Mouse (Mus musculus): Measurements from ENCODE around the gene Tmem253.

GRCm38 (mm10) chr14:51984247-51985231, 30.9 kb upstream of the Tmem253 start, which contains the start of gene Arhgef40:
- no peak for TF ChIP-seq GATA1 (IDR thresholded peaks at IDR 0.05; ENCODE audit: low read length)
- no peak for TF ChIP-seq TAL1 (IDR thresholded peaks at IDR 0.05; ENCODE audit: low read length)

Data from erythroblast, embryonic 14.5 days (primary cell).